Mouse (Mus musculus): ENCODE results near the gene Crabp2. TPM values are rescaled to one million over a fixed set of nuclear protein-coding genes. Genes with fewer than 3 reads are reported as not detected.

The Crabp2 gene
- polyA plus RNA-seq, 1 experiment from 2014 or later: 44.4 TPM

GRCm38 (mm10) chr3:87919336-87920108, 28.9 kb upstream of the Crabp2 start, which contains the start of gene Mrpl24:
TSS of gene Mrpl24 (plus strand) at chr3:87919506.
- WGBS: under 1% methylated on average over 30 of the region's 30 CpGs
- peak within 1 kb of the TSS; percentile 62 for H3K9ac ChIP-seq (ENCODE audit: low read depth, low read length)
- H3K27ac ChIP-seq (ENCODE audit: low read length): peak within 1 kb of the TSS; percentile 74
- no peaks in the 10 kb centered on the region for H3K27me3 ChIP-seq (ENCODE audit: control insufficient read depth, insufficient read depth, low read depth, low read length)
- H3K9me3 ChIP-seq (replicated peaks; ENCODE audit: control insufficient read depth, low read length, poor library complexity, severe bottlenecking): no peaks in the 10 kb centered on the region
- peak within 1 kb of the TSS; percentile 91 for H3K4me2 ChIP-seq (ENCODE audit: low read length)
- peak; percentile 90 for ATAC-seq
- peak within 1 kb of the TSS; percentile 50 for H3K4me3 ChIP-seq (ENCODE audit: low read depth, low read length)
- H3K36me3 ChIP-seq (ENCODE audit: control insufficient read depth, insufficient read depth, low read length): peaks cover 18% of the 10 kb centered on the region
- H3K4me1 ChIP-seq (ENCODE audit: control insufficient read depth, insufficient read depth, low read length): peaks cover 15% of the 10 kb centered on the region

DNA sequence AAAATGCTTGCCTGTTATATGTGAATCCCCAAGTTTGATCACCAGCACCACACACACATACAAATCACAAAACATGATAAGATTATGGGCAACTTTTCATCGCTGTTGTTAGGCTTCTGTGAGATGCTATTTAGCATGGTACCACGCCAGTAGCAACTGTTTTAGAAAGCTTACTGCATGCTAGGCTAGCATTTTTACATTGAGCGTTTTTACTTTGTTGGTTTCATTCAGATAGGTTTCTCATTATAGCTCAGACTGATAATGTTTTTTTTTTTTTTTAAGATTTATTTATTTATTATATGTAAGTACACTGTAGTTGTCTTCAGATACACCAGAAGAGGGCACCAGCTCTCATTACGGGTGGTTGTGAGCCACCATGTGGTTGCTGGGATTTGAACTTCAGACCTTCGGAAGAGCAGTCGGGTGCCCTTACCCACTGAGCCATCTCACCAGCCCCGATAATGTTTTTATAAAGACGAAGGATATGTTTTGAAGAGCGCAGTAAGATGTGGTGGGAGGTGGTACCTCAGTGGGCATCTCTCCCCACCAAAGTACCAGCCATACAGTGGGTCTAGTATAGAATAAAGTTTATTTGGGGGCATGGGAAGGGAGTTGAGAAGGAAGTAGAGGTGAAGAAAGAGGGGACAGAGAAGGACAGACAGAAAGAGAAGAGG, 28.1 kb upstream of the Crabp2 start:
- no peak overlapping the region for H3K27ac ChIP-seq (ENCODE audit: low read length)
- H3K27me3 ChIP-seq (ENCODE audit: control insufficient read depth, insufficient read depth, low read depth, low read length): no peaks in the 10 kb centered on the region
- peak overlapping the region; percentile 91 for H3K4me2 ChIP-seq (ENCODE audit: low read length)
- no peaks in the 10 kb centered on the region for H3K9me3 ChIP-seq (replicated peaks; ENCODE audit: control insufficient read depth, low read length, poor library complexity, severe bottlenecking)
- peak overlapping the region; percentile 50 for H3K4me3 ChIP-seq (ENCODE audit: low read depth, low read length)
- peaks cover 15% of the 10 kb centered on the region for H3K4me1 ChIP-seq (ENCODE audit: control insufficient read depth, insufficient read depth, low read length)
- WGBS: 72% methylated on average over 9 of the region's 9 CpGs
- no peak for ATAC-seq
- peaks cover 25% of the 10 kb centered on the region for H3K36me3 ChIP-seq (ENCODE audit: control insufficient read depth, insufficient read depth, low read length)
- peak overlapping the region; percentile 62; the same call in 1 of the 2 replicates for H3K9ac ChIP-seq (ENCODE audit: low read depth, low read length)

DNA sequence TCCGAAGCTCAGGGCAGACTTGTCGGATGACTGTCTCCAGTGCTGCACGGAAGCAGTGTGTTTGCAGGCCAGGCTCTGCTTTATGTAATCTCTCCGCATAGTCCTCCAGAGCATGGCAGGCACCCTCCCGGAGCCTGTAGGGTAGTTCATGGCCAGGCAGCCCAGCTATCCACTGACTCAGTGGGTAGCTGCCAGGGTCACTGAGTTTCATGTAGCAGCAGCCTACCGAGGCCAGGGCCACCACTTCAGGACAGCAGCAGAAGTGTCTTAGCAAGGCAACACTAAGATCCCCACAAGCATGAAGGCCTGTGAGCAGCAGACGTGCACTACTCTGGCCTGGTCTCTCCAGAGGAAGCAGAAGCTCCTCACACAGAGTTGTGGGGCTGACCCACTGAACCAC, 23.5 kb upstream of the Crabp2 start:
- no peak overlapping the region for H3K4me3 ChIP-seq (ENCODE audit: low read depth, low read length)
- H3K4me1 ChIP-seq (ENCODE audit: control insufficient read depth, insufficient read depth, low read length): peaks cover 17% of the 10 kb centered on the region
- ATAC-seq: no peak
- no peak overlapping the region for H3K27ac ChIP-seq (ENCODE audit: low read length)
- peaks cover 28% of the 10 kb centered on the region for H3K36me3 ChIP-seq (ENCODE audit: control insufficient read depth, insufficient read depth, low read length)
- no peak overlapping the region for H3K9ac ChIP-seq (ENCODE audit: low read depth, low read length)
- no peaks in the 10 kb centered on the region for H3K9me3 ChIP-seq (replicated peaks; ENCODE audit: control insufficient read depth, low read length, poor library complexity, severe bottlenecking)
- H3K4me2 ChIP-seq (ENCODE audit: low read length): no peak overlapping the region
- no peaks in the 10 kb centered on the region for H3K27me3 ChIP-seq (ENCODE audit: control insufficient read depth, insufficient read depth, low read depth, low read length)
- WGBS: 89% methylated on average over 7 of the region's 7 CpGs

DNA sequence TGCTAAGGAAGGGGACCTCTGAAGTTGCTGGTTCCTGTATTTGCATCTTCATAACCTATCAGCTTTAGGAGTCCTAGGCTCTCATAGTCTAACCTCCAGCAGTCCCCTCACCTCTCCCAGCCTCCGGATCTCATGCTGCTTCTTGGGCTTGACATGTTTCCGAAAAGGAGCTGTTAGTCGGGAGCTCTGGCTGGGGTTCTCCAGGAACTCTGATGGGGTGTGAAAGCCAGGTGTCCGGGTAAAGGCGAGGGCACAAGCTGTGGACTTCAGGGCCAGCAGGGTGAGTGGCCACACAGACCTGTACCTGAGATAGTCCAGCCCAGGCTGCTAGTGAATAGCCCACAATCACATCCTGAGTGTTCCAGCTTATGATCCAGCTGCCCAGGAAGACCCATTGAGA, 21.0 kb upstream of the Crabp2 start:
- Histone ChIP-seq H3K4me1 (ENCODE audit: control insufficient read depth, insufficient read depth, low read length) (peaks cover 23% of the 10 kb centered on the region), H3K36me3 (ENCODE audit: control insufficient read depth, insufficient read depth, low read length) (peaks cover 29% of the 10 kb centered on the region), H3K9ac (ENCODE audit: low read depth, low read length) (no peak overlapping the region), H3K9me3 (replicated peaks; ENCODE audit: control insufficient read depth, low read length, poor library complexity, severe bottlenecking) (no peaks in the 10 kb centered on the region), H3K27me3 (ENCODE audit: control insufficient read depth, insufficient read depth, low read depth, low read length) (no peaks in the 10 kb centered on the region), H3K4me2 (ENCODE audit: low read length) (no peak overlapping the region), H3K4me3 (ENCODE audit: low read depth, low read length) (no peak overlapping the region), H3K27ac (ENCODE audit: low read length) (no peak overlapping the region)
- no peak for ATAC-seq
- WGBS: 96% methylated on average over 5 of the region's 5 CpGs

DNA sequence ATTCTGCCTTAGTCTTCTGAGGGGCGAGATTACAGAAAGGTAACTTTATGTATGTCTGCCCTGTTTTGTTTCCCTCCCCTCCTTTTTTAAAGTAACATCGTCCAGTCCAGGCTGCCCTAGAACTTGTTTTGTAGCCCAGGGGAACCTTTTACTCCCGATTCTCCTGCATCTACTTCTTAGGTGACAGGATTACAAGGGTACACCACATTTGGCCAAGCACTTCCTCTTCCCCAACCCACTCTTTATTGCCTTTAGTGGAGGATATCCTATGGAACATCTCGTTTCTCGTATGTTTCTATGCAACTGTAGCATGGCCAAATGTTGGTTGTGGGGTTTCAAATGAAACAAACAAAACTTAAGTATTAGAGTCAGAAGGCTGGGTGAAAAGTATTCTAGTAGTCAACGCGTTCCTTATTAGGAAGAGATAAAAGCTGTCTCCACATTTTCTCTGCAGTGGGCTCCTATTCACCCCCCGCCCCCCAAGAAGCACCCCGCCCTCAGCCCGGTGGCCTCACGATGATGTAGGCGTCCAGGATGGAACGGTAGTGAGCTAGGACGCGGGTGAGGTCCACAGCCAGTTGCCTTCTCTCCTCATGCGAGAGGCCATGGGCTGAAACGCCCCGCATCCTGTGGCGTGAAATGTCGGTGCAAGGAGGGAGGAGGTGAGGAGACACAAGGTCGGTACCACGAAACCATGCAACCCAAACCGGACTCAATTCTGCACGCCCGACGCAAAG, 19.0 kb upstream of the Crabp2 start:
- H3K9me3 ChIP-seq (replicated peaks; ENCODE audit: control insufficient read depth, low read length, poor library complexity, severe bottlenecking): no peaks in the 10 kb centered on the region
- WGBS: 6% methylated on average over 26 of the region's 26 CpGs
- H3K36me3 ChIP-seq (ENCODE audit: control insufficient read depth, insufficient read depth, low read length): peaks cover 19% of the 10 kb centered on the region
- peak overlapping the region; percentile 80 for H3K4me2 ChIP-seq (ENCODE audit: low read length)
- H3K27me3 ChIP-seq (ENCODE audit: control insufficient read depth, insufficient read depth, low read depth, low read length): no peaks in the 10 kb centered on the region
- peak overlapping the region; percentile 94 for H3K9ac ChIP-seq (ENCODE audit: low read depth, low read length)
- peaks cover 26% of the 10 kb centered on the region for H3K4me1 ChIP-seq (ENCODE audit: control insufficient read depth, insufficient read depth, low read length)
- peak overlapping the region; percentile 90 for H3K4me3 ChIP-seq (ENCODE audit: low read depth, low read length)
- H3K27ac ChIP-seq (ENCODE audit: low read length): peak overlapping the region; percentile 92
- ATAC-seq: peak; percentile 71

- H3K4me3 ChIP-seq (ENCODE audit: low read depth, low read length): peak within 1 kb of the TSS; percentile 90
- peak within 1 kb of the TSS; percentile 92 for H3K27ac ChIP-seq (ENCODE audit: low read length)
- WGBS: 0% methylated on average over 64 of the region's 78 CpGs
- peak; percentile 97 for ATAC-seq
- peak within 1 kb of the TSS; percentile 80 for H3K4me2 ChIP-seq (ENCODE audit: low read length)
- no peaks in the 10 kb centered on the region for H3K9me3 ChIP-seq (replicated peaks; ENCODE audit: control insufficient read depth, low read length, poor library complexity, severe bottlenecking)
- H3K4me1 ChIP-seq (ENCODE audit: control insufficient read depth, insufficient read depth, low read length): peaks cover 29% of the 10 kb centered on the region
- peak within 1 kb of the TSS; percentile 94 for H3K9ac ChIP-seq (ENCODE audit: low read depth, low read length)
- no peaks in the 10 kb centered on the region for H3K27me3 ChIP-seq (ENCODE audit: control insufficient read depth, insufficient read depth, low read depth, low read length)
- peaks cover 16% of the 10 kb centered on the region for H3K36me3 ChIP-seq (ENCODE audit: control insufficient read depth, insufficient read depth, low read length)
Observed at GRCm38 (mm10) chr3:87930078-87930795, 18.2 kb upstream of the Crabp2 start, which contains the start of the genes Isg20l2 and Rrnad1. TSS of gene Isg20l2 (plus strand) at chr3:87930314. TSS of gene Rrnad1 (minus strand) at chr3:87930717.

GRCm38 (mm10) chr3:87934026-87934425, 14.4 kb upstream of the Crabp2 start:
- Histone ChIP-seq H3K36me3 (ENCODE audit: control insufficient read depth, insufficient read depth, low read length) (peaks cover 16% of the 10 kb centered on the region), H3K9me3 (replicated peaks; ENCODE audit: control insufficient read depth, low read length, poor library complexity, severe bottlenecking) (no peaks in the 10 kb centered on the region), H3K9ac (ENCODE audit: low read depth, low read length) (no peak overlapping the region), H3K4me1 (ENCODE audit: control insufficient read depth, insufficient read depth, low read length) (peaks cover 36% of the 10 kb centered on the region), H3K4me3 (ENCODE audit: low read depth, low read length) (no peak overlapping the region), H3K27ac (ENCODE audit: low read length) (no peak overlapping the region), H3K4me2 (ENCODE audit: low read length) (no peak overlapping the region), H3K27me3 (ENCODE audit: control insufficient read depth, insufficient read depth, low read depth, low read length) (no peaks in the 10 kb centered on the region)
- WGBS: 90% methylated on average over 5 of the region's 5 CpGs
- no peak for ATAC-seq

GRCm38 (mm10) chr3:87934501-87934900, 14.0 kb upstream of the Crabp2 start:
- ATAC-seq: no peak

More at GRCm38 (mm10) chr3:87934501-87934900, 14.0 kb upstream of the Crabp2 start:
- Histone ChIP-seq H3K27me3 (ENCODE audit: control insufficient read depth, insufficient read depth, low read depth, low read length) (no peaks in the 10 kb centered on the region), H3K9me3 (replicated peaks; ENCODE audit: control insufficient read depth, low read length, poor library complexity, severe bottlenecking) (no peaks in the 10 kb centered on the region), H3K4me1 (ENCODE audit: control insufficient read depth, insufficient read depth, low read length) (peaks cover 31% of the 10 kb centered on the region), H3K27ac (ENCODE audit: low read length) (no peak overlapping the region), H3K9ac (ENCODE audit: low read depth, low read length) (no peak overlapping the region), H3K4me2 (ENCODE audit: low read length) (no peak overlapping the region), H3K4me3 (ENCODE audit: low read depth, low read length) (no peak overlapping the region), H3K36me3 (ENCODE audit: control insufficient read depth, insufficient read depth, low read length) (peaks cover 20% of the 10 kb centered on the region)
- WGBS: 65% methylated on average over 4 of the region's 4 CpGs

Data from midbrain, embryonic 16.5 days (tissue).